Mouse (Mus musculus) limb, embryonic 11.5 days (tissue): Measurements from ENCODE around the gene Col6a5. TPM values are rescaled to one million over a fixed set of nuclear protein-coding genes. Genes with fewer than 3 reads are reported as not detected.

Source experiments
- ATAC-seq: fragments of 200-750 bp; cut with Nextera tagmentation; 2 replicates; pipeline ENCODE4 v1.8.0; 2017; ENCODE audit warnings: low read depth; ENCODE audit not compliant: insufficient number of reproducible peaks, low FRiP score, low TSS enrichment
- DNase-seq: peaks from one replicate; pipeline ENCODE4 v3.0.0-alpha.2; 2015; ENCODE audit warnings: low spot score
- H3K27ac ChIP-seq: fragments of 300-500 bp; sonication (generic); replicated peaks from 2 replicates; pipeline ENCODE4 v1.5.1; 2014; ENCODE audit warnings: low read depth, mild to moderate bottlenecking, low read length
- H3K27me3 ChIP-seq: fragments of 300-500 bp; sonication (generic); 2 replicates; pipeline ENCODE4 v1.6.1; 2014; ENCODE audit warnings: mild to moderate bottlenecking, low read length, mixed read lengths; ENCODE audit not compliant: control insufficient read depth, insufficient read depth
- H3K36me3 ChIP-seq: fragments of 300-500 bp; sonication (generic); 2 replicates; pipeline ENCODE4 v1.6.1; 2014; ENCODE audit warnings: mild to moderate bottlenecking, low read length, moderate library complexity, mixed read lengths; ENCODE audit not compliant: control insufficient read depth, insufficient read depth
- H3K4me1 ChIP-seq: fragments of 300-500 bp; sonication (generic); 2 replicates; pipeline ENCODE4 v1.6.1; 2014; ENCODE audit warnings: low read length, mixed read lengths; ENCODE audit not compliant: control insufficient read depth, insufficient read depth
- H3K4me2 ChIP-seq: fragments of 300-500 bp; sonication (generic); 2 replicates; pipeline ENCODE4 v1.6.1; 2014; ENCODE audit warnings: low read depth, mild to moderate bottlenecking, moderate library complexity; ENCODE audit not compliant: severe bottlenecking
- H3K4me3 ChIP-seq: fragments of 300-500 bp; sonication (generic); 2 replicates; pipeline ENCODE4 v1.5.1; 2014; ENCODE audit warnings: low read depth, low read length
- H3K9ac ChIP-seq: fragments of 300-500 bp; sonication (generic); 2 replicates; pipeline ENCODE4 v1.6.1; 2014; ENCODE audit warnings: mild to moderate bottlenecking, low read length
- H3K9me3 ChIP-seq: fragments of 300-500 bp; sonication (generic); 2 replicates; pipeline ENCODE4 v1.6.1; 2016; ENCODE audit warnings: low read length; ENCODE audit not compliant: control insufficient read depth
- WGBS: fragments of 180-500 bp; shearing (Covaris S2); extraction: QIAGEN DNeasy Blood & Tissue Kit; methylation state at CpG from one replicate; pipeline ENCODE4 v1.1.7; 2014; 5-methylcytosine and 5-hydroxymethylcytosine counted together
- polyA plus RNA-seq: library from polyadenylated mRNA; unstranded; fragments of >200 nt; fragmentation: Nextera tagmentation; extraction: Ambion mirVana; gene quantifications from 2 replicates; pipeline ENCODE4 v1.2.1, GENCODE M21; 2014

Gene Col6a5
- polyA plus RNA-seq, 1 experiment from 2014 or later, result 0.19 TPM

GRCm38 (mm10) chr9:105933816-105934215 lies 26.6 kb downstream of the Col6a5 start:
- no peaks in the 10 kb centered on the region for H3K27me3 ChIP-seq
- no peak overlapping the region for H3K9ac ChIP-seq
- no peak overlapping the region for H3K4me3 ChIP-seq
- H3K4me1 ChIP-seq, result no peaks in the 10 kb centered on the region
- H3K4me2 ChIP-seq, result no peak overlapping the region
- no peaks in the 10 kb centered on the region for H3K9me3 ChIP-seq
- 72% methylated on average over 6 of the region's 6 CpGs for WGBS
- H3K36me3 ChIP-seq, result no peaks in the 10 kb centered on the region
- ATAC-seq, result no peak
- no peak overlapping the region for H3K27ac ChIP-seq
- DNase-seq, result no peak

DNA sequence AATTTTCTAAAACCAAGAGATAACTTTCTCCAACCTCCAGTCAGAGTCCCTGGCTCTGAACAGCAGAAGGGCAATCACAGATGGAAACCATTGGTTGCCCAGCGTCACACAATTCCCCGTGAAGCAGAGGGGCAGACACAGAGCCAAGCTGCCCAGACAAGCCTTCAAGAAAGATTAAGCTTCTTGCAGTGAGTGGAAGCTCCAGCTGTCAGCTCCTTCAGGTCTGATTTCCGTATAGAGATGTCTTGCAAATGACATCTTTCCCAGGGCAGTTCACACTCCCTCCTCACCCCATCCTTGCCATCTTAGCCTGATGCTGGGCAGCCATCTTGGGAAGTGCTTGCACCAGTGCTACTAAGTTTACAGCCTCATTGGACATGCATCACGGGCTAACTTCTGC lies 31.2 kb downstream of the Col6a5 start:
- Histone ChIP-seq H3K27ac (no peak overlapping the region), H3K4me3 (no peak overlapping the region), H3K4me1 (no peaks in the 10 kb centered on the region), H3K9me3 (no peaks in the 10 kb centered on the region), H3K36me3 (no peaks in the 10 kb centered on the region), H3K4me2 (no peak overlapping the region), H3K27me3 (no peaks in the 10 kb centered on the region), H3K9ac (no peak overlapping the region)
- 69% methylated on average over 4 of the region's 4 CpGs for WGBS
- DNase-seq (no peak), ATAC-seq (no peak)

GRCm38 (mm10) chr9:105928406-105929071 lies 31.9 kb downstream of the Col6a5 start:
- no peaks in the 10 kb centered on the region for H3K36me3 ChIP-seq
- H3K9me3 ChIP-seq, result no peaks in the 10 kb centered on the region
- H3K27me3 ChIP-seq, result no peaks in the 10 kb centered on the region
- no peak overlapping the region for H3K4me3 ChIP-seq
- ATAC-seq, result no peak
- no peak overlapping the region for H3K9ac ChIP-seq
- DNase-seq, result no peak
- no peak overlapping the region for H3K4me2 ChIP-seq
- no peaks in the 10 kb centered on the region for H3K4me1 ChIP-seq
- no peak overlapping the region for H3K27ac ChIP-seq
- WGBS, result 82% methylated on average over 6 of the region's 6 CpGs

- Histone ChIP-seq H3K27me3 (no peaks in the 10 kb centered on the region), H3K4me3 (no peak overlapping the region), H3K27ac (no peak overlapping the region), H3K4me1 (no peaks in the 10 kb centered on the region), H3K4me2 (no peak overlapping the region), H3K9ac (no peak overlapping the region), H3K9me3 (no peaks in the 10 kb centered on the region), H3K36me3 (no peaks in the 10 kb centered on the region)
- no peak for DNase-seq
- 87% methylated on average over 2 of the region's 2 CpGs for WGBS
- ATAC-seq, result no peak
Measured at GRCm38 (mm10) chr9:105923659-105924058, 36.8 kb downstream of the Col6a5 start.

GRCm38 (mm10) chr9:105915186-105915585 lies 45.3 kb downstream of the Col6a5 start:
- WGBS, result 55% methylated on average over 4 of the region's 4 CpGs
- Histone ChIP-seq H3K27me3 (no peaks in the 10 kb centered on the region), H3K36me3 (no peaks in the 10 kb centered on the region), H3K4me2 (no peak overlapping the region), H3K9ac (no peak overlapping the region), H3K9me3 (no peaks in the 10 kb centered on the region; the same call in 1 of the 2 replicates), H3K4me3 (no peak overlapping the region), H3K4me1 (no peaks in the 10 kb centered on the region), H3K27ac (no peak overlapping the region)
- no peak for DNase-seq
- no peak for ATAC-seq

DNA sequence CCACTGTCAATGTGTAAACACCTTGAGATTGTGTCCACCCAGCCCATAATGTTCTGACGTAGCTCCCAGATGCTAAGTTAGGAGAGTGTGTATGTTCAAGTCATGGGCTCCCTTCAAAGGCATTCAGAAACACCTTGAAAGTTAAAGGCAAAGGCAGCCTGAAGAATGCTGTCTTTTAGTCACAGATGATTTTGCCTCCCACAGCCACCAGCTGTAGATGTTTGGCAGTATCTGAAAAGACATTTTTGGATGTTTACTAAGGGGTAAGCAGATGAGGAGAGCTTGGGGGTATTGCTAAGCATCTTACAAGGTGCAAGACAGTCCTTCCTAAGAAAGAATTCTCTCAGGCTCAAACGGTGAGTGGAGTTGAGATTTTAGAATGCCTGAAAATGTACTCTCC lies 50.3 kb downstream of the Col6a5 start:
- no peaks in the 10 kb centered on the region; the same call in 1 of the 2 replicates for H3K9me3 ChIP-seq
- no peak overlapping the region for H3K27ac ChIP-seq
- no peak overlapping the region for H3K4me2 ChIP-seq
- ATAC-seq (no peak), DNase-seq (no peak)
- WGBS, result 78% methylated on average over 2 of the region's 2 CpGs
- H3K36me3 ChIP-seq, result no peaks in the 10 kb centered on the region
- no peaks in the 10 kb centered on the region for H3K4me1 ChIP-seq
- no peak overlapping the region for H3K9ac ChIP-seq
- H3K27me3 ChIP-seq, result no peaks in the 10 kb centered on the region
- no peak overlapping the region for H3K4me3 ChIP-seq

GRCm38 (mm10) chr9:105909352-105909751 lies 51.1 kb downstream of the Col6a5 start:
- H3K27me3 ChIP-seq, result no peaks in the 10 kb centered on the region
- H3K27ac ChIP-seq, result no peak overlapping the region
- no peaks in the 10 kb centered on the region for H3K4me1 ChIP-seq
- ATAC-seq (no peak), DNase-seq (no peak)
- H3K4me3 ChIP-seq, result no peak overlapping the region
- no peak overlapping the region for H3K9ac ChIP-seq
- WGBS, result 74% methylated on average over 2 of the region's 2 CpGs
- no peaks in the 10 kb centered on the region; the same call in 1 of the 2 replicates for H3K9me3 ChIP-seq
- H3K4me2 ChIP-seq, result no peak overlapping the region
- H3K36me3 ChIP-seq, result no peaks in the 10 kb centered on the region

GRCm38 (mm10) chr9:105907411-105907810 lies 53.0 kb downstream of the Col6a5 start:
- Histone ChIP-seq H3K4me2 (no peak overlapping the region), H3K4me1 (no peaks in the 10 kb centered on the region), H3K9me3 (no peaks in the 10 kb centered on the region), H3K27me3 (no peaks in the 10 kb centered on the region), H3K9ac (no peak overlapping the region), H3K4me3 (no peak overlapping the region), H3K36me3 (no peaks in the 10 kb centered on the region), H3K27ac (no peak overlapping the region)
- DNase-seq, result no peak
- WGBS, result 85% methylated on average over 6 of the region's 6 CpGs
- ATAC-seq, result no peak

DNA sequence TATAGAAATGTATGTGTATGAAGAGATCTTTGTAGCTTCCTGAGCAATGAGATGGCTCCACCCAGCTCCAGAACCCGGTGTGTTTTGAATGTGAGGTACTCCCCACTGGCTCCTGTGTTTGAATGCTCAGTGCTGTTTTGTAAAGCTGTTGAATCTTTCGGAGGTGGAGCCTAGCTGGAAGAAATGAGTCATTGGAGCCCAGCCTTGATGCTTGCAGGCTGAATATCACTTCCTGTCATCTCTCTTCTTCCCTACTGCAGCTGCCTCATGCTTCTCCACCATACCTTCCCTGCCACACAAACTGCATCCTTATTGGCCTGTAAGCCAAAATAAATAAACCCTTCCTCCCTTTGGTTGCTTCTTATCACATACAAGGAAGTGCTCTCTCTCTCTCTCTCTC lies 72.9 kb downstream of the Col6a5 start:
- Histone ChIP-seq H3K9ac (no peak overlapping the region), H3K27me3 (no peaks in the 10 kb centered on the region), H3K4me2 (no peak overlapping the region), H3K36me3 (no peaks in the 10 kb centered on the region), H3K4me3 (no peak overlapping the region), H3K27ac (no peak overlapping the region), H3K4me1 (no peaks in the 10 kb centered on the region), H3K9me3 (no peaks in the 10 kb centered on the region)
- DNase-seq (no peak), ATAC-seq (no peak)
- WGBS, result 48% methylated on average over 2 of the region's 2 CpGs
